Comparison of ENCODE assay signal across 8 mouse cellular contexts in the genomic region with DNA sequence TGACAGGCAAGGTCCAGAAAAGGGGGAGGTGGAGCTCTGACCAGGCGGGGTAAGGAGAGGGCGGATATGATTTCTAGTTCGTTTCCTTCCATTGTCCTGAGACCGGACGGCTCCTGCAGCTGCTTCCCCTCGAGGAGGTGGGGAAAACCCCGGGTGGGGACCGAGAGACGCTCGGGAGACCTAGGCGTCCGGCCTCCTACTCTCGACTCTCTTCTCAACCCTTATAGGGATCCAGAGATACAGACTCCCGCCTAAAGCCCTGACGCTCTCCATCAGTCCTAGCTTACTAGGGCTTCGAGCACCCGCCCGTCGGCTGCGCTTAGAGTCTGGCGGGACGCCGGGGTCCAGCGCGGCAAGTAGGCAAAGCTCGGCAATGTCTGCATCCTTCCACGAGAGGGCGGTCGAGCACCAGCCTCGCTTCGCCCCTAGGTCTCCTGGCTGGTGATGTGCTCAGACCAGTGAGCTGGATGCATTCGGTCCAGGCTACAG. TPM values are rescaled to one million over a fixed set of nuclear protein-coding genes. Genes with fewer than 3 reads are reported as not detected.
A peak's percentile ranks its signal among the peaks of the same experiment; 100 is the strongest.
DNase-seq lines count a peak whose midpoint lies in the region; ATAC-seq and TF ChIP-seq lines count a peak whose summit lies in the region.

No protein-coding gene starts in this region.

- H3K9ac ChIP-seq in heart, adult 2 months (ENCODE audit: low read depth, low read length): peak overlapping the region; percentile 62
- peak overlapping the region; percentile 63 for H3K9ac ChIP-seq in liver, embryonic 13.5 days
- no peak overlapping the region for H3K9ac ChIP-seq in stomach, embryonic 15.5 days

- peak overlapping the region; percentile 47 for H3K4me3 ChIP-seq in embryonic facial prominence, embryonic 10.5 days
- H3K4me3 ChIP-seq in heart, adult 2 months: peak overlapping the region; percentile 57
- peak overlapping the region; percentile 53 for H3K4me3 ChIP-seq in liver, embryonic 13.5 days (replicated peaks)
- peak overlapping the region; percentile 37 for H3K4me3 ChIP-seq in stomach, embryonic 15.5 days (replicated peaks)

- peaks cover 71% of the 10 kb centered on the region for H3K4me1 ChIP-seq in embryonic facial prominence, embryonic 10.5 days
- peaks cover 6% of the 10 kb centered on the region; the same call in 1 of the 2 replicates for H3K4me1 ChIP-seq in heart, adult 2 months (ENCODE audit: control insufficient read depth, insufficient read depth, low read length)
- peaks cover 87% of the 10 kb centered on the region for H3K4me1 ChIP-seq in liver, embryonic 13.5 days (replicated peaks)
- H3K4me1 ChIP-seq in stomach, embryonic 15.5 days: peaks cover 40% of the 10 kb centered on the region

- peaks cover 70% of the 10 kb centered on the region for H3K27me3 ChIP-seq in embryonic facial prominence, embryonic 10.5 days (replicated peaks; ENCODE audit: low read depth, poor library complexity, severe bottlenecking)
- H3K27me3 ChIP-seq in heart, adult 2 months (ENCODE audit: control insufficient read depth, insufficient read depth, low read length): no peaks in the 10 kb centered on the region
- H3K27me3 ChIP-seq in liver, embryonic 13.5 days: peaks cover 49% of the 10 kb centered on the region
- peaks cover 25% of the 10 kb centered on the region for H3K27me3 ChIP-seq in stomach, embryonic 15.5 days (replicated peaks)

- no peak for TF ChIP-seq CTCF in heart, adult 2 months (IDR thresholded peaks at IDR 0.05)

- peak overlapping the region; percentile 60; the same call in 1 of the 2 replicates for H3K27ac ChIP-seq in embryonic facial prominence, embryonic 10.5 days (replicated peaks)
- peak overlapping the region; percentile 94 for H3K27ac ChIP-seq in heart, adult 2 months
- no peak overlapping the region; the same call in 1 of the 2 replicates for H3K27ac ChIP-seq in liver, embryonic 13.5 days
- H3K27ac ChIP-seq in stomach, embryonic 15.5 days: peak overlapping the region; percentile 81

- H3K9me3 ChIP-seq in embryonic facial prominence, embryonic 10.5 days: no peaks in the 10 kb centered on the region
- no peaks in the 10 kb centered on the region for H3K9me3 ChIP-seq in liver, embryonic 13.5 days (replicated peaks)
- no peaks in the 10 kb centered on the region for H3K9me3 ChIP-seq in stomach, embryonic 15.5 days

- WGBS in embryonic facial prominence, embryonic 10.5 days: 1% methylated on average over 32 of the region's 32 CpGs
- whole genome bisulfite sequencing in heart, adult 2 months: under 1% methylated on average over 32 of the region's 32 CpGs
- under 1% methylated on average over 32 of the region's 32 CpGs for WGBS in liver, embryonic 13.5 days (ENCODE audit: insufficient replicate concordance)
- under 1% methylated on average over 32 of the region's 32 CpGs for WGBS in stomach, embryonic 15.5 days

- no peaks in the 10 kb centered on the region for H3K79me2 ChIP-seq in heart, adult 2 months (replicated peaks; ENCODE audit: control insufficient read depth, insufficient read depth, low read length)

- TF ChIP-seq EP300 in heart, adult 2 months (IDR thresholded peaks at IDR 0.05; ENCODE audit: insufficient read depth, low read depth, low read length): peak; percentile 97

- peak; percentile 78; the same call in 1 of the 2 replicates for TF ChIP-seq POLR2A in heart, adult 2 months (IDR thresholded peaks at IDR 0.05; ENCODE audit: insufficient read depth, low read depth, low read length)

- peak overlapping the region; percentile 75 for H3K4me2 ChIP-seq in liver, embryonic 13.5 days
- H3K4me2 ChIP-seq in stomach, embryonic 15.5 days: peak overlapping the region; percentile 58

- peak; percentile 60 for ATAC-seq in liver, embryonic 13.5 days (ENCODE audit: low read depth)
- peak; percentile 47 for ATAC-seq in stomach, embryonic 15.5 days (ENCODE audit: insufficient read depth, low FRiP score, low read depth)

- intact Hi-C loops in heart, adult 2 months (cut with DNase I): loop anchor here (1.0 kb wide), 1 partner anchor 9 kb away; the partner anchor contains the start of gene Slc16a13

- DNase-seq in B cell, adult 2 months: peak; percentile 89
- peak; percentile 86 for DNase-seq in adrenal gland, adult 2 months
- peak; percentile 91 for DNase-seq in embryonic facial prominence, embryonic 10.5 days (ENCODE audit: low spot score)
- peak; percentile 90 to 91 for DNase-seq in heart, adult 2 months
- DNase-seq in kidney, adult 18-20 months: peak; percentile 86
- DNase-seq in liver, embryonic 13.5 days: peak; percentile 80
- DNase-seq in natural killer cell, adult 2 months (ENCODE audit: low spot score in 2 of 2): peak; percentile 78 to 83

- H3K36me3 ChIP-seq in embryonic facial prominence, embryonic 10.5 days (replicated peaks): peaks cover 13% of the 10 kb centered on the region
- no peaks in the 10 kb centered on the region for H3K36me3 ChIP-seq in heart, adult 2 months (ENCODE audit: control insufficient read depth, insufficient read depth, low read length)
- peaks cover 10% of the 10 kb centered on the region for H3K36me3 ChIP-seq in liver, embryonic 13.5 days
- 0 out of 2 replicates have a peak, but pooled peaks cover under 1% of the 10 kb centered on the region for H3K36me3 ChIP-seq in stomach, embryonic 15.5 days

RNA-seq across cellular contexts. Expression of gene Bcl6b, which starts 0.7 kb away (rescaled TPM):
- 10 to 100 TPM in 1 of 2 experiments, 1 to 10 TPM in 1; 8.6 to 11.3 TPM for total RNA-seq in adrenal gland, adult 2 months (2021)
- polyA plus RNA-seq in adrenal gland, adult 2 months (2012; rRNA removed): 25.3 and 27.8 TPM in 2 replicates
- polyA plus RNA-seq in embryonic facial prominence, embryonic 10.5 days (2016; fragmentation: Nextera tagmentation; extraction: Ambion mirVana): 5.0 and 7.2 TPM in 2 replicates
- 10 to 100 TPM in 1 of 2 experiments, 1 to 10 TPM in 1; 9.1 to 13.7 TPM for total RNA-seq in heart, adult 2 months (2021)
- 18.9 and 21.0 TPM in 2 replicates for polyA plus RNA-seq in heart, adult 2 months (2012; rRNA removed)
- 1.6 and 1.8 TPM in 2 replicates for polyA plus RNA-seq in liver, embryonic 13.5 days (2015; fragmentation: Nextera tagmentation; extraction: Ambion mirVana)
- polyA plus RNA-seq in stomach, embryonic 15.5 days (2015; fragmentation: Nextera tagmentation; extraction: Ambion mirVana): 10.9 and 13.6 TPM in 2 replicates

RNA-seq across cellular contexts. Expression of gene 0610010K14Rik, which starts 7.4 kb away (rescaled TPM):
- 10 to 100 TPM; 44.7 to 52.1 TPM for total RNA-seq in adrenal gland, adult 2 months (2021)
- 54.7 and 56.2 TPM in 2 replicates for polyA plus RNA-seq in adrenal gland, adult 2 months (2012; rRNA removed)
- polyA plus RNA-seq in embryonic facial prominence, embryonic 10.5 days (2016; fragmentation: Nextera tagmentation; extraction: Ambion mirVana): 210 and 215 TPM in 2 replicates
- total RNA-seq in heart, adult 2 months (2021): 10 to 100 TPM; 30.7 to 34.5 TPM
- polyA plus RNA-seq in heart, adult 2 months (2012; rRNA removed): 38.9 and 48.1 TPM in 2 replicates
- polyA plus RNA-seq in liver, embryonic 13.5 days (2015; fragmentation: Nextera tagmentation; extraction: Ambion mirVana): 82.5 and 85.7 TPM in 2 replicates
- 141 and 144 TPM in 2 replicates for polyA plus RNA-seq in stomach, embryonic 15.5 days (2015; fragmentation: Nextera tagmentation; extraction: Ambion mirVana)

RNA-seq across cellular contexts. Expression of gene Gm21988, which starts 9.3 kb away (rescaled TPM):
- 1 to 10 TPM; 3.2 to 6.2 TPM for total RNA-seq in adrenal gland, adult 2 months (2021)
- 6.9 and 7.8 TPM in 2 replicates for polyA plus RNA-seq in adrenal gland, adult 2 months (2012; rRNA removed)
- polyA plus RNA-seq in embryonic facial prominence, embryonic 10.5 days (2016; fragmentation: Nextera tagmentation; extraction: Ambion mirVana): 7.9 and 10.7 TPM in 2 replicates
- 1 to 10 TPM; 2.0 to 3.4 TPM for total RNA-seq in heart, adult 2 months (2021)
- 5.0 and 5.5 TPM in 2 replicates for polyA plus RNA-seq in heart, adult 2 months (2012; rRNA removed)
- polyA plus RNA-seq in liver, embryonic 13.5 days (2015; fragmentation: Nextera tagmentation; extraction: Ambion mirVana): 6.5 and 7.1 TPM in 2 replicates
- polyA plus RNA-seq in stomach, embryonic 15.5 days (2015; fragmentation: Nextera tagmentation; extraction: Ambion mirVana): 8.7 and 11.0 TPM in 2 replicates

RNA-seq across cellular contexts. Expression of gene Rnasek, which starts 9.4 kb away (rescaled TPM):
- total RNA-seq in adrenal gland, adult 2 months (2021): 100 to 1,000 TPM; 220 to 243 TPM
- 332 and 351 TPM in 2 replicates for polyA plus RNA-seq in adrenal gland, adult 2 months (2012; rRNA removed)
- 96.4 and 106 TPM in 2 replicates for polyA plus RNA-seq in embryonic facial prominence, embryonic 10.5 days (2016; fragmentation: Nextera tagmentation; extraction: Ambion mirVana)
- 100 to 1,000 TPM in 1 of 2 experiments, 10 to 100 TPM in 1; 95.4 to 103 TPM for total RNA-seq in heart, adult 2 months (2021)
- polyA plus RNA-seq in heart, adult 2 months (2012; rRNA removed): 130 and 166 TPM in 2 replicates
- polyA plus RNA-seq in liver, embryonic 13.5 days (2015; fragmentation: Nextera tagmentation; extraction: Ambion mirVana): 155 and 175 TPM in 2 replicates
- polyA plus RNA-seq in stomach, embryonic 15.5 days (2015; fragmentation: Nextera tagmentation; extraction: Ambion mirVana): 196 and 222 TPM in 2 replicates

RNA-seq across cellular contexts. Expression of gene Slc16a13, which starts 9.4 kb away (rescaled TPM):
- total RNA-seq in adrenal gland, adult 2 months (2021): 1 to 10 TPM; 2.7 to 3.7 TPM
- polyA plus RNA-seq in adrenal gland, adult 2 months (2012; rRNA removed): 5.0 and 5.6 TPM in 2 replicates
- 11.6 and 11.7 TPM in 2 replicates for polyA plus RNA-seq in embryonic facial prominence, embryonic 10.5 days (2016; fragmentation: Nextera tagmentation; extraction: Ambion mirVana)
- 1 to 10 TPM; 2.2 to 2.8 TPM for total RNA-seq in heart, adult 2 months (2021)
- 4.0 and 7.4 TPM in 2 replicates for polyA plus RNA-seq in heart, adult 2 months (2012; rRNA removed)
- polyA plus RNA-seq in liver, embryonic 13.5 days (2015; fragmentation: Nextera tagmentation; extraction: Ambion mirVana): 4.8 and 7.5 TPM in 2 replicates
- polyA plus RNA-seq in stomach, embryonic 15.5 days (2015; fragmentation: Nextera tagmentation; extraction: Ambion mirVana): 6.9 and 9.8 TPM in 2 replicates
